Mouse (Mus musculus) left cerebral cortex, adult 8-10 months (tissue): ENCODE measurements at regions not wholly inside any gene's neighbourhood (a gene's known extent, or its start where the extent isn't known, plus 50 kb on each side); places are given as distances from the start of the nearest gene placed in this dataset.
A peak's percentile ranks its signal among the peaks of the same experiment; 100 is the strongest.

ENCODE experiments used
- DNase-seq, 2 experiments: peaks; one replicate each; pipeline ENCODE4 v3.0.0; 2022; ENCODE audit warnings: low spot score in 2 of 2

- DNase-seq, result no peak
These were observed 79.4 kb upstream of the Tspan5 start for GRCm38 (mm10) chr3:138662625-138663024.

- DNase-seq, result no peak
These were observed 73.5 kb upstream of the Tspan5 start for GRCm38 (mm10) chr3:138668394-138669092.

- DNase-seq, result no peak
These were observed 66.1 kb upstream of the Tspan5 start for GRCm38 (mm10) chr3:138675881-138676280.

GRCm38 (mm10) chr3:138678351-138678750 is 63.6 kb upstream of the Tspan5 start:
- DNase-seq, result no peak

- DNase-seq, result peak; percentile 10 to 39
These were observed 55.3 kb upstream of the Tspan5 start for GRCm38 (mm10) chr3:138686636-138687230.

GRCm38 (mm10) chr3:138688606-138689005 is 53.4 kb upstream of the Tspan5 start:
- DNase-seq, result no peak
